Mouse (Mus musculus) telencephalon, adult 2 months (tissue): Measurements from ENCODE around the gene Elovl6.

Experiments used
- DNase-seq: peaks from one replicate; pipeline ENCODE4 v3.0.0-alpha.2; 2011; ENCODE audit warnings: low read depth, low spot score

The Elovl6 gene

DNA sequence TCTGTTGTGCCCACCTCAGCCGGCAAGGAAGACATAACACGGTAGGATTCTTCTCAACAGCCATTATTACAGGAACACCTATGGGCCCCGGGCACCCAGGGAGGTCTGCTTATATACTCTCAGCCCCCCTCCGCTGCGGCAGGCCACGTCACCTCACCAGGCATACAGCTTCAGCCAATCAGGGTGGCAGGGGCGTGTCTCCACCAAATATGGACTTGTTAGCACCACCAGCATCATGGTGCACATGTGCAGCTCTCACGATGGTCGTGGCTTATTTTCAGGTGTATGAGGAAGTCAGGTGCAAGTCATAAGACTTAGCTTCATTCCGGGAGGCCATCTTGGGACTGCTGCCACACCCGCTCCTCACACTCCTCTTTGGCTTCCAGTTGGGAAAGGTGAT, 9.3 kb downstream of the Elovl6 start:
- DNase-seq: no peak

DNA sequence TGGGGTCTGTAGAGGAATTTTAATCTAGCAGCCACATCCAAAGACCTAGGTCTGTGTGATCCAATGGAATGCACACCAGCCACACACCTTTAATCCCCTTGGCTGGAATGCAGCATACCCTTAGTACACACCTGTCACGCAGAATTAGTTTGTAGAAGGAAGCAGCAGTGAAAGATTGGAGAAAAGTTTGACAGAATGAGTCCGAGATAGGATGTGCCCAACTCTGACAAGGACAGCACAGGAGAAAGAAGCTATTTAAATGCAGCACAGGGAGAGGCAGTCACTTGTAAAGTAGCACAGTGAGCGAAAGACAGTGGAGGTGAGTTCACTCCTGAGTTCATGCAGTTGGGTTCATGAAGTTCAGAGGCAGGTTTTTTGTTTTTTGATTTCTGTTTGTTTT, 11.2 kb downstream of the Elovl6 start:
- no peak for DNase-seq

DNA sequence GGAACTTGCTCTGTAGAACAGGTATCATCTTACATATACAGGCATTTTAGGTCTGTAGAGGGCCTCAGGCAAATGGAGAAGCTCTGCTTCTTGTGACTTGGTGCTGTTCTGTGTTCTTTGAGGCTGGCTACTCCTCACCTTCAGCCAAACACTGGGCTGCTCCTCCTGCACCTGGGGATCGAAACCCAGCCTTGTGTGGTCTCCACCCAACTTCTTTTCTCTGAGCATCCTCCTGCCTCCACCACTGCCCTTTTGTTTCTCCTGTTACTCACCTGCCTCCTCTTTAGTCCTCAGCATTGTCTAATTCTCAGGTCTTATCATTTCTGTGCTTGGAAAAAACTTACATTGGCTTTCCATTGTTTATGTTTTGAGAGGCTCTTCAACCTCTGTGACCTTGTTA, 12.1 kb downstream of the Elovl6 start:
- no peak for DNase-seq

DNA sequence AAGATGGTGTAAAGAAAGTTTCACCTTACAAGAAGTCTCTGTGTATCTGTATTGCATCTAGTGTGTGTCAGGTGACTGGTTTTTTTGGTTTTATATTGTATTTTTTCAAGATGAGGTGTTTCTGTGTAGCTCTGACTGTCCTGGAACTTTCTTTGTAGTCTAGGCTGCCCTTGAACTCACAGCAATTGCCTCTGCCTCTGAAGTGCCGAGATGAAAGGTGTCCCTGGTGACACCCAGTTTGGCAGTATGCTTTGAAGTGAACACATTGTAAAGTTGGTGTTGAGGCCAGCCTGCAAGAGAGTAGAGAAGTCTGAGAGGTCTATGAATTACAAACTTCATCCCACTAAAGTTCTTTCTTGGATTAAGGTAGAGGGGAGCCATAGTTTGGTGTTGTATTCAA, 13.1 kb downstream of the Elovl6 start:
- no peak for DNase-seq

DNA sequence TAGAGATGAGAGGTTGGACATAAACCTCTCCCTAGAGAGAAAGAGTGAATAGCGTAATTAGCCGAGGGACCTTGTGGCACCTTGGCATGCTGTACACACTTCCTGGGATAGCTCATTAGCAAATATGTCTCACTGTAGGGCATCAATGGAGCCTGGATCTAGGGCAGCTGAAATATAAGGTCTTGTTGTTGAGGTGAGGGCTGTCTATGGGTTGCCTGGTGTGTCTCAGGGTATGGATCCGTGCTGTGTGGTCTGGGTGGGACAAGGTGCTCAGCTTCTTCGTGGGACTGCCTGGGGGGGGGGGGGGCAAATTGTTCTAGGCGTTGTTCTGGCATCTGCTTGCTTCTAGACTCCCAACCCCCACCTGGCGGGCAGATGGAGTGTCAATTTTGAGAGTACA, 13.6 kb downstream of the Elovl6 start:
- DNase-seq: no peak

DNA sequence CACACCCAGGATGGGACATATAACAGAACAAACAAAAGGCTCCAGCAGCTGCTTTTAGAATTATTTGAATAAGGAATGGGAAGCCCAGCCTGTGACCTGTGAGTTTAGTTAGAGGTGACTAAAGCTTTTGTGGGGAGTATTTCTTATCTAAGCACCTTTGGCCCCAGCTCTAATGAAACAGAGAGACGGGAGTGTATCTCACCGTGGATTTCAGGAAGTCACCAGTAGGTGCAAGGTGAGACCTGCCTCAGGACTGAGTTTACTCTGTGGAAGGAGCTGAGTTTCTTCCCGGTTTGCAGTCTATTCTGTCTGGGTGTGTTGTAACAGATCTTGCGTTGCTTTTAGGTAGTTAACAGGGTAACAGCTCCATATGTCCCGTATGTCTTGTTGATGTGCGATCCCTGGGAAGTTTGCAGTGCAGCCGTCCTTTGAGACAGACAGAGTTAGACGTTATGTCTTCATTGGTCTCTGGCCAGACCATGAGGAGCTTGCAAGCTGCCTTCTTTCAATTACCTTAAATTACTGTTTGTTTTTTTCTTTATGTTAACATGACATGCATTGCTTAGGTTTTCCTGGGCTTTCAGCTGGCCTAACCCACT, 15.8 kb downstream of the Elovl6 start:
- no peak for DNase-seq

DNA sequence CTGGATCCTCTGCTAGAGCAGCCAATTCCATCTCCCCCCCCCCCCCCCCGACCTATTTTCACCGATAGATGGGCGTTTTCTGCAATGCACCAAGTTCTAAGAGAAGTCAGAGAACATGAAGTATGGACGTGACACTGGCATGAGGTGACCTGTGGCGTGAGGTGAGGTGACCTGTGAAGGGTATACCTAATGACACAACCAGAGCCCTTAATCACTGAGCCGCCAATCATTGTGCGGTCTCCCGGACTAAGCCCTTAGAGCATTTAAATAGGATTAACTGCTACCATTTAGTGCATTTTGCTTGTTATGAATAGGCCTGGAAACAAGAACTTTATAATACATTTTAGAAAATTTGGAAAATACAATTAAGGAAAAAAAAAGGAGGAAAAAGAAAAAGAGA, 16.6 kb downstream of the Elovl6 start:
- no peak for DNase-seq

DNA sequence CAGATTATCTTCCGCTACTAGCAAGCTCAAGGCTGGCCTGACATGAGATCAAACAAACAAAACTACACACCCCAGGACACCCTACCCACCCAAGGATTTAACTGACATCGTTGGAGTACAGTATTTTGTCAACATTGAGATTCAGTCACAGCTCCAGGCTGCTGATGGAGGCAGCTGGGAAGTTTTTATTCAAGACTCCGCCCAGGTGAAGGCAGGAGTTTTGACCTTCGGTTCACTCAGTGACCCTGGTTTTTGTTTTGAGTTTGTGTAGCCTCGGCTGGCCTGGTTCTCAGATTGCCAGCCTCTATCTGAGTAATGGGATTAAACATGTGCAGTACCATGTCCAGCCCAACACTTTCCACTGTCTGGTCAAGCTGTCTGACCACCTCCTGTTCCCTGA, 17.4 kb downstream of the Elovl6 start:
- no peak for DNase-seq

DNA sequence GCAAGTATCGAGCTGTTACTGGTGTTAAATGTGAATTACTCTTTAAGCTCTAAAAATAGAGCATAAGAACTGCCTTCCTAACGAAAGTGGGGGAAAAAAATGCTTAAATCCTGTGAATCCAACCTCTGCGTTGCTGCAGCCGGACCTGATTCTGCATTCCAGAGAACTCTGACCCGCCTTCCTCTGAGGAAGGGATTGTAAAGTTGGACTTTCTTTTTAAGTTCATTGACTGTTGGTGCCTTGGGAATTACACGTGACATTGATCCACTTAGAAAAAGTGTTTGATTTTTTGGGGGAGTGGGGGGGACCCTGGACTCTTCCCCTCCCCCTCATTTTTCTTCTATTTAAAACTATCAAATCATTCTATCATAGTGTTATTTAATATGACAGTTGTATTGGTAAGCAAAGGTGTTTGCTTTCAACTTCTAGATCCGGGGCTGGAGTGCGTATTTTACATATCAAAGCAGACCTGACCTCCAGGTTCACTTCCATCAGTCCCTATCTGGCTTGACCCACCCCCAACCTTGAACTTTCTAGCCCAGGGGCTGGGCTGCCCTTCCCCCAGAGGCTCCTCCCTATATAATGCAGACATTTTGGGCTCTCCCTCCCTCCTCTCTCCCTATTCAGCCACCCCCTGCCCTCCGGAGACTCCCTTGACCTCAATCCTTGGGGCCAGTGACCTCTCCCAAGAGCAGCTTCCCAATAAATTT, 19.6 kb downstream of the Elovl6 start:
- DNase-seq: no peak

DNA sequence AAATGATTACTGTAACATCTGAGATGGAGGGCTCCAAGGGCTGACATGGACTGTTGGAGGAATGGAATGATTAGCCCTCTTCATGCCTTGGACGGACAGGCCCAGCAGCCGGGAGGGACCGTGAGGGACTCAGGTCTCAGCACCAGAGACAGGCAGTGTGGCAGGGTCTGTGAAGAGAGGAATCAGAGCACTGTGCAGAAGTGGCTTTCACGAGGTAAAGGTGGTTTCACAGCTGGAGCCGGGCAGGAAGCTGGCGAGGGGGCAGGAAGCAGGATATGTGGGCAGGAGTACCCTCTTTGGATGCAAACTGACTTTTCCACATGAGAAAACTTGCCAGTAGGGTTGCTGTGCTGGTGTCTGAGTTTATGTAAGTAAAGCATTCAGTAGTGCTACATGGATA, 20.2 kb downstream of the Elovl6 start:
- DNase-seq: no peak

DNA sequence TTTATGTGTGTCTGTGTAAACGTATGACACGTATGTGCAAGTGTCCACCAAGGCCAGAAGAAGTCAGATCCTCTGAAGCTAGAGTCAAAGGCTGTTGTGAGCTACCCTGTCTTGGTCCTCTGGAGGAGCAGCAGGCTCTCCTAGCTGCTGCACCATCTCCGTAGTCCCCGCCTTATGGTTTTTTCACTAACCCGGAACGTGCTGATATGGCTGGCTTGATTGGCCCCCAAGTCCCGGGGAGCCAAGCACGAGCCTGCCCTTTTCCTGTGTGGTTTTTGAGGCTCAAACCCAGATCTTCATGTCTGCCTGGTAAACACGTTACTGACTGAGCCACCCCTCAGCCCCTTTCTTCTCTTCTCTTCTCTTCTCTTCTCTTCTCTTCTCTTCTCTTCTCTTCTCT, 21.0 kb downstream of the Elovl6 start:
- no peak for DNase-seq

DNA sequence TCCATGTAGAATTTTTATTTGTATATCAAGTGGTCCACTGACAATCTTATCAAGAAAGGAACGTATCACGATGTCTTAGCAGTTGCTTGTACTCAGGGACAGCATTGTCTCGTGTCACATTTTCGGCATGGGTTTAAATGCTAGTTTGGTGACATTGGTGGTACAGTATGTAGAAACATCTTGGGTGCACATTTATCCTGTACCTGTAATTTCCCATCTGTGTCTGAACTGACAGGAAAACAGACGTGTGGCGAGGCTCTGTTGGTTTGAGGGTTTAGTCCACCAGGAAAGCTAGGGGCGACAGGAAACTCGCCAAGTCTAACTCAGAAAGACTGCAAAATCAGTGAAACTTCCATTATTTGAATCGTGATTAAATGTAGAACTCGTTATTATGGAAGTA, 21.5 kb downstream of the Elovl6 start:
- no peak for DNase-seq

DNA sequence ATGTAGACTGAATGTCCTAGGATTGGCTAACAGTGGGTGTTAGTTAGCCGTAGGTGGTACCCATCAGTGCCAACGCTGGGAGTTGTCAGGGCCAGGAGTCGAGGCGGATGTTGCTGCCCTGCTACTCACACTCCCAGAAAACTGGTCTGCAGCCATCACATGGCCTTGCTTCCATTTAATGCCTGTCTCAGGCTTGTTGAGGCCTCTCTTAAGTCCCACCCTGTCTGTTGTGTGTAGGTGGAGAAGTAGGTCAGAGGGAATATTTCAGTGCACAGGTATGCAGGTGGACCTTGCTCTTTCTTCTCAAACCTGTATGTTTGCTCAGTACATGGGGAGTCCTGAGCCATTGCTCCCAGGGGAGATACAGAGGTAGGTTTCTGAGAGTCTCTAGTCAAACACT, 22.3 kb downstream of the Elovl6 start:
- no peak for DNase-seq

DNA sequence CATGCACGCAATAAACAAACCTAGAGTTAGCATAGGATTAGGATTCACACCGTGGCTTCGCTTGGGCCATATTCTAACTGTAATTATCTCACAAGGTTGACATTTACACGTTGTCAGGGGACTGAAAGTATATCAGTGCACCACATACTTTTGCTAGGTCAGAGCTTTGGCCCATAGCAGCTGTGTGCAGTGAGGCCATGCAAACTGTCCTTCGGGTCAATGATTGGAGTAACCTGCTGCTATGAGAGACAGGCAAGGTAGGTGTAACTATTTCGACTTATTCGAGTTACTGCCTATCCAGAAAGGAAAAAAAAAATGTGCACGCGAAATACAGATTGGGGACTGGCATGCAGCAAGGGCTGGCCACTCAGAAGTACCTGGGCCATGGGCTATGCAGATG, 24.9 kb downstream of the Elovl6 start:
- no peak for DNase-seq

DNA sequence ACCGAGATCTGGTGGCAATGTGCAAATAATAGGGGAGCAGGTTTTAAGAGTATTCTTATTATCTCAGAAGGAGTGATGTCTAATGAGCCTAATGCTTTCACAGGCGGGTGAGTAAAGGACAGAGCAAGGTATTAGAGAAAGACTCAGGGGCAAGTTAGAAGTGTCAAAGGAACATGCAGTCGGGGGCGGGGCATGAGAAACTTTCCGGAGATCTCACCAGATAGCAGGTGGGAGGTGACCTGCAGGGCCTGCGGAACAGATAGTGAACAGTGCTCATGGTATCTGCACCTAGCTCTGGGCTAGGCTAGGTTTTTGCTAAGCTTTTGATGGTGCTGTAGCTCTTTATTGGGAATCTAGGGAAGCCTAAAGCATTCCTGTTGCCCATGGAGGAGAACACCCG, 25.4 kb downstream of the Elovl6 start:
- DNase-seq: no peak

DNA sequence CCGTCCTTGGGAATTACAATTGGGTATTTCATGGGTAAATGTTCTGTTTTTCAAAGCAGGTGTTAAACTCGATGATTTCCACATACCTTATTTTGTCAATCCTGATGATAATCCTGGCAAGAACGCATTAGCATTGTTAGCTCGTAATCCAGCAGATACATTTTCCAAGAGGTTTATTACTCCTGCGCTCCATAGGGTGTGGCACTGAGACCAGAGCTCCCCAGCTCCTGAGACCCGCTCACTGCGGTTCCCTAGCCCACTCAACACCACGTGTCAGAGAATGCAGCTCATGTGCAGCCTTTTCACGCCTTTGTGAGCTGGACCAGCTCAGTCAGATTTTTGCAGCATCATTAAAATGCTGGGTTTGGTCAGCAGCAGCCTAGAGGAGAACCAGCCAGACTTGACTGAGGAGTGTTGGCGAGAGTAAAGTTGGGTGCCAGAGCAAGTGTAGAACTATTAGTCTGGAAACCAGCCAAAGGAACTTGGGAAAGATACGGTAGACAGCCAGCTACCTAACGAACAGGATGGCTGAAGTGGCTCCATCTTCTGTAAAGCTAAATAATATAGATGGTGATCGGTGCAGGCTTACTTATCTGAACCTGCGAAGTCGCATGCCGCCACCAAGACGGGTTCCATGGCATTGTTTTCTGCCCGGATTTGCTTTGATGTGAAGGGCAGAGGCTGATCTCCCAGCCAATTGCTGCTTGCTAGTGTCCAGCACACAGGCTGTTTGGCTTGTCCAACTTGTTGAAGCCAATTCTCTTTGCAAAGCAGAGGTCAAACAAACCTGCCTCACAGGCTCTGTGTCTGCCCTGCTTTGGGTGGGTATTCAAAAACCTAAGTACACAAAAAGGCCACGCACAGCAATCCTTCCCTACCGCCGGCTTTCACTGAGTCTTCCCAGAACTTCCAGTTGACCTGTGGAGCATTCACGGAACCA, 26.1 kb downstream of the Elovl6 start:
- DNase-seq: no peak

DNA sequence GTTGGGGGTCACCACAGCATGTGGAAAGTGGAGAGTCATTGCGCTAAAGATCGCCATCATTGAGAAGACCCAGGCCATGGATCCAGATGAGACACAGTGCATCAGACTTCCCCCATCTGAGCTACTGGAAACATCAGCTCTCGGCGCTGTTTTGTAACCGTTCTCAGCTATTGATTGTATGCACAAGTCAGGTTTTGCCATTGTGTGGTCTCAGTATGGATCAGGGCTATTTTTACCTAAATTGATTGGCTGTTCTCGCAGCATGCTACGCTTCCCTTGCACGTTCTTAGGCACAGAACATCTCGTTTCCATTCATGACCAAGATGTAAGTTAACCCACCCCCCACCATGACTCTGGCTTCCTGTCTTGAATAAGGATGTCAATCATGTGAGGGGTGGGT, 27.9 kb downstream of the Elovl6 start:
- no peak for DNase-seq

DNA sequence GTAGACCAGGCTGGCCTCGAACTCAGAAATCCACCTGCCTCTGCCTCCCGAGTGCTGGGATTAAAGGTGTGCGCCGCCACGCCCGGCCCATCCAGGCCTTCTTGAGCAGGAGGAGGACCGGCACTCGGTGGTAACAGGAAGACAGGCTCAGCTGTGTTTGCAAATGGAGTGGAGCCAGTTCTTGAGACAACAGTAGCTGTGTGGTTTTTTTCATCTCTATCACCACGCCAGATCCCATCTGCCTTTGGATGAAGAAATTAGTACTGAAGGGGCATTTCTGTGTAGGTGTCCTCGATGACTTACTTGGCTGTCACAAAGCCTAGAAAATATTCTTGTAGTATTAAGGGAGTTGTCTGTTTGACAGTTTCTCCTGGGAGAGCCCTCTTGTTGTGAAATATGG, 28.9 kb downstream of the Elovl6 start:
- peak; percentile 49 for DNase-seq

DNA sequence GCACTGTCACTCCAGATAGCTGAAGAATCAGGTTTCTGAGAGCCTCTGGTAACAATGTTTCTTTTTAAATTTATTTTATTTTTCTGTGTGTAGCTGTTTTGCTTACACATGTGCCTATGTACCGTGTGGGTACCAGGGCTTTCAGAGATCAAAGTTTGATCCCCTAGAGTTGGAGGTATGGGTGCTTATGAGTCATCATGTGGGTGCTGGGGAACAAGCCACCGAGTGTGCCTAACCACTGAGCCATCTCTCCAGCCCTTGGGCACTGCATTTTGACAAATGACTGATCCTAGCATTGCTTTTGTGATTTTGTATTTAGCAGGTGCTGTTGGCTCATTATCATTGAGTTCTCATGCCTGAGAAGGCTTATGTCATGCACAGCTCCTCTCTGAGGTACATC, 29.7 kb downstream of the Elovl6 start:
- DNase-seq: no peak

DNA sequence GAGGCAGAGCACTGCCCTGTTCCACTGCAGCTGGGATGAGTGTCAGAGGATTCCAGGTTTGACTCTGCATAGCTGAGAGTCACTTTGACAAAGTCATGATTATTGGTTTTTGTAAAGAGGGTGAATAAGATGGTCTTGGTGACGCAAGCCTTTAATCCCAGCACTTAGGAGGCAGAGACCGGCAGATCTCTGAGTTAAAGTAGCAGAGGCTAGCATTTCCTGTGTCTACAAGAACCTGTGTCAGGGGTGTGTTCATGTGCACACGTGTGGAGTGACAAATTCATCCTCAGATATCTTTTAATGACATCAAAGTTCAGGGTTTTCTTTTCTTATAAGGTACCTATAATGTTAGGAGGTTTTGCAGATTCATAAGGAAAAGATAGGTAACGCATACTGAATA, 30.3 kb downstream of the Elovl6 start:
- no peak for DNase-seq

DNA sequence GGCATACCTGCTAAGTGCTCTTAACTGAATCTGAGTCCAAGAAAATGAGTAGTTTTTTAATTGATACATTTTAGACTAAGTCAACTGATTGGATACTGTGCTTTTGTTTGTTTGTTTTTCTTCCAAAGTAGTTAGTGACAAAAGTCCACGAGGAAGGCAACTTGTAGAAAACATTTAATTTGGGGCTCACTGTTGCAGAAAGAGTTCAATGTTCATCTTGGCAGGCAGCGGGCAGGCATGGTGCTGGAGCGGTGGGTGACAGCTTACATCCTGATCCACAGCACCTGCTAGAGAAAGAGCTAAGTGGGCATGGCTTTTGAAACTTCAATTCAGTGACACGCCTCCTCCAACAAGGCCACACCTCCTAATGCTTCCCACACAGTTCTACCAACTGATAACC, 31.7 kb downstream of the Elovl6 start:
- no peak for DNase-seq

DNA sequence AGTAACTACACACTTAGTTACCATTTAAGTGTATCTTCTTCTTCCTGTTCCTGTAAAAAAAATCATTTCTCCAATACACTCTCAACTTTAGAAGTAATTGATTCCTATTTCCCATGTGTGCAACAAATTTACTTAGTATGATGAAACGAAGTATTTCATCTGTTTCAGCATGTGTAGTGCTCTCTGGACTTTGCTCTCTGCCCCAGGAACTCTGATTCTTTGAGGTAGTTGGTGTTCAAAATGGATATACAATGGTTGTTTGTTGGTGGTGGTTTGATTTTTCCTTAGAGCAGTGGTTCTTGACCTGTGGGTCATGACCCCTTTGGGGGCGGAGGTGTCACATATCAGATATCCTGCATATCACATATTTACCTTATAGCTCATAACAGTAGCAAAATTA, 32.7 kb downstream of the Elovl6 start:
- no peak for DNase-seq

DNA sequence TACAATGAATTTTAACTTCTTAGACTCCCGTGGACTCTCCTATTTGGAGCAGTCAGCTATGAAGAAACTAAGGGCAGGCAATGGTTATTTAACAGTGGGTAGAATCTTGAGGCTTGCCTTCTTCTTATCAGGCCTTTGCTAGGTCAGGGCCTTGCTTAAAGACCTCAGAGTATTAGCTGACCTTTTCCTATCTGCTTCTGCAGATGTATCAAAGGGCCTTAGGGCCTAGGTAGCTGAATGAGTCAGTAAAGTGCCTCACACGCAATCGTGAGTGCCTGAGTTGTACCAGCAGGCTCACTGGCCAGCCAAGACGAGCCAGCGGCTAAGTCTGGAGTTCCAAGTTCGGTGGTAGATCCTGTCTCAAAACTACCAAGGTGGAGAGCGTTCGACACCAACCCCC, 33.3 kb downstream of the Elovl6 start:
- no peak for DNase-seq
